Mouse (Mus musculus) thymus, adult 2 months (tissue): ENCODE measurements around the gene Fam198a. TPM values are rescaled to one million over a fixed set of nuclear protein-coding genes. Genes with fewer than 3 reads are reported as not detected.
"Not testable (repeated sequence)": the region's sequence is repeated elsewhere in the genome, so short reads cannot be mapped to it uniquely, and the experiment has no call there.

ENCODE experiments used
- DNase-seq: peaks from one replicate; pipeline ENCODE4 v3.0.0; 2021
- H3K27ac ChIP-seq: fragments of 200-500 bp; 2 replicates; pipeline ENCODE4 v1.5.1; 2012; ENCODE audit warnings: low read length, control low read depth; ENCODE audit not compliant: control insufficient read depth, insufficient read depth
- H3K27me3 ChIP-seq: fragments of 200-500 bp; 2 replicates; pipeline ENCODE4 v1.6.1; 2012; ENCODE audit warnings: mild to moderate bottlenecking, low read length, moderate library complexity, mixed read lengths; ENCODE audit not compliant: control insufficient read depth, insufficient read depth
- H3K36me3 ChIP-seq: fragments of 200-500 bp; 2 replicates; pipeline ENCODE4 v1.6.1; 2012; ENCODE audit warnings: mild to moderate bottlenecking, low read length, moderate library complexity; ENCODE audit not compliant: control insufficient read depth, insufficient read depth
- H3K4me1 ChIP-seq: fragments of 200-500 bp; replicated peaks from 2 replicates; pipeline ENCODE4 v1.6.1; 2012; ENCODE audit warnings: low read length; ENCODE audit not compliant: control insufficient read depth, insufficient read depth
- H3K4me3 ChIP-seq: fragments of 200-500 bp; 2 replicates; pipeline ENCODE4 v1.5.1; 2012; ENCODE audit warnings: mild to moderate bottlenecking, low read length, control low read depth, moderate library complexity; ENCODE audit not compliant: control insufficient read depth, insufficient read depth
- CTCF ChIP-seq: fragments of 200-500 bp; IDR thresholded peaks from 2 replicates; pipeline ENCODE4 v1.5.1; 2012; ENCODE audit warnings: mild to moderate bottlenecking, control low read depth, low read length, moderate library complexity, borderline replicate concordance; ENCODE audit not compliant: control insufficient read depth, poor library complexity, insufficient read depth; ENCODE audit errors: extremely low read depth
- POLR2A ChIP-seq: fragments of 200-500 bp; IDR thresholded peaks from 2 replicates; pipeline ENCODE4 v1.6.1; 2012; ENCODE audit warnings: mild to moderate bottlenecking, low read length, control low read depth, moderate library complexity; ENCODE audit not compliant: control insufficient read depth, poor library complexity, insufficient read depth; ENCODE audit errors: extremely low read depth
- WGBS: fragments of 180-500 bp; shearing (Covaris S2); methylation state at CpG from one replicate; pipeline ENCODE4 v1.1.7; 2018; 5-methylcytosine and 5-hydroxymethylcytosine counted together
- polyA plus RNA-seq: library from polyadenylated mRNA; depleted of rRNA; stranded (reverse); fragments of >200 nt; gene quantifications from 2 replicates; pipeline ENCODE4 v1.2.3, GENCODE M21; 2012

The Fam198a gene
- polyA plus RNA-seq, 1 experiment: 0.69 TPM

- no peak overlapping the region for H3K4me3 ChIP-seq
- no peaks in the 10 kb centered on the region for H3K36me3 ChIP-seq
- no peak overlapping the region for H3K27ac ChIP-seq
- no peaks in the 10 kb centered on the region for H3K4me1 ChIP-seq
- H3K27me3 ChIP-seq: no peaks in the 10 kb centered on the region
- 33% methylated on average over 8 of the region's 8 CpGs for WGBS
- TF ChIP-seq POLR2A: no peak
- no peak for TF ChIP-seq CTCF
- DNase-seq: peak; percentile 35
Measured at GRCm38 (mm10) chr9:122018782-122019395, 68.1 kb downstream of the Fam198a start.

DNA sequence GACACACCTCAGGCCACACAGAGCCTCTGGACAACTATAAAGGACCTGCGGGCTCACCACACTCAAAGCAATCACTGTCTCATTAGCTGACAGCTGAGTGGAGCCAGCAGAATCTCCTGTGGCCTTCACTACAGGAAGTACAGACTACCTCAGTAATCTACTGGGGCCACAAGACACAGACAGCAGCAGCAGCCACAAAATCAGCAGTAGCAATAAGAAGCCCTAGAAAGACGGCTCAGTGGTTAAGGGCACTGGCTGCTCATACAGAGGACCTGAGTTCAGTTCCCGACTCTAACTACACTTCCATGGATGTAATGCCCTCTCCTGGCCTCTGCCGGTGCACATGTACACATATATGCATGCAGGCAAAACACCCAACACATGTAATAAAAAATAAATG is 69.5 kb downstream of the Fam198a start:
- H3K4me1 ChIP-seq: no peaks in the 10 kb centered on the region
- no peak for DNase-seq
- no peak for TF ChIP-seq CTCF
- no peak for TF ChIP-seq POLR2A
- no peak overlapping the region for H3K27ac ChIP-seq
- no peak overlapping the region for H3K4me3 ChIP-seq
- no peaks in the 10 kb centered on the region for H3K36me3 ChIP-seq
- WGBS: 85% methylated on average over 4 of the region's 4 CpGs
- no peaks in the 10 kb centered on the region for H3K27me3 ChIP-seq

GRCm38 (mm10) chr9:122021171-122021570 is 70.4 kb downstream of the Fam198a start:
- not testable (repeated sequence) for H3K27me3 ChIP-seq, H3K4me3 ChIP-seq, DNase-seq, H3K27ac ChIP-seq, H3K4me1 ChIP-seq, H3K36me3 ChIP-seq
- 96% methylated on average over 4 of the region's 4 CpGs for WGBS

- no peak overlapping the region for H3K27ac ChIP-seq
- no peak overlapping the region for H3K4me3 ChIP-seq
- no peak for TF ChIP-seq CTCF
- TF ChIP-seq POLR2A: no peak
- no peak for DNase-seq
- WGBS: 93% methylated on average over 5 of the region's 5 CpGs
- no peaks in the 10 kb centered on the region for H3K36me3 ChIP-seq
- no peaks in the 10 kb centered on the region for H3K27me3 ChIP-seq
- no peaks in the 10 kb centered on the region for H3K4me1 ChIP-seq
Measured at GRCm38 (mm10) chr9:122021581-122021980, 70.8 kb downstream of the Fam198a start.

GRCm38 (mm10) chr9:122022776-122023175 is 72.0 kb downstream of the Fam198a start:
- Histone ChIP-seq H3K27me3 (no peaks in the 10 kb centered on the region), H3K4me1 (no peaks in the 10 kb centered on the region), H3K4me3 (no peak overlapping the region), H3K36me3 (no peaks in the 10 kb centered on the region), H3K27ac (no peak overlapping the region)
- 69% methylated on average over 9 of the region's 9 CpGs for WGBS
- no peak for DNase-seq
- TF ChIP-seq CTCF (no peak), POLR2A (no peak)

DNA sequence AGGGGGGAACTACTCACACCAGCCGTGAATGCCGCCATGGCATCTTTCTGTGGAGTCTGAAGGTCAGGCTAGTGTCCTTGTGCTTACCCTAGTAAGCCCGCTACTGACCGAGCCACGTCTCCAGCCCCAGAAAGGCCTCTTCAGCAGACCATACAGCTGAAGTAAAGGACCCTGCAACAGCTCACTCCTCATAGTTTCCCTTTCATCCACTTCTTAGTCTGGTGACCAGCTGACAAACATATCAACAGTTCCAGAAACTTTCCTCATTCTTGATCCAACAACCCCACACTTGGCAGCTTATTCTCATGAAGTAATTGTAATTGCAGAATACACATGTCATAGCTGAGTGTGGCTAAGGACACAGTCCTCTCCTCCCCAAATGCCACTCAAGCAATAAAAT is 73.1 kb downstream of the Fam198a start:
- H3K4me3 ChIP-seq: no peak overlapping the region
- H3K36me3 ChIP-seq: no peaks in the 10 kb centered on the region
- 96% methylated on average over 5 of the region's 5 CpGs for WGBS
- H3K27me3 ChIP-seq: no peaks in the 10 kb centered on the region
- no peak overlapping the region for H3K27ac ChIP-seq
- TF ChIP-seq CTCF (no peak), POLR2A (no peak)
- H3K4me1 ChIP-seq: no peaks in the 10 kb centered on the region
- no peak for DNase-seq

DNA sequence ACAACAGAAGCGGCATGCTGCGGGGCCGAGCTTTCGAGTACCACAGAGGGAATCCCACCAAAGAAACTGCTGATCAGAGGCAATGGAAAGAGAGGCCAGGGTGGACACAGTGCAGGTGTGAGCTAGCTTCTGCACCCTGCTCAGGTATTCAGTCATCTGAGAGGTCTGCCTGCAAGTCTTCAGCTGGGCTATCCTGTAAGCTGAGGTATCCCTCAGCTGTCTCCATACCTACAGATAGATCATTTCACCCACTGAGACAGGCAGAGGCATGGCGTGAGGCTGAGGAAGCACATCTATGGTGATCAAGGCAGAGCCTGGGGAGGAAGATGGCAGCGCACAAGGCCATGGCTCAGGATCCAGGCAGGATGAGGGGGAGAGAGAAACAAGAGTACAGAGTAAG is 73.6 kb downstream of the Fam198a start:
- no peak for DNase-seq
- Histone ChIP-seq H3K4me1 (no peaks in the 10 kb centered on the region), H3K36me3 (no peaks in the 10 kb centered on the region), H3K27me3 (no peaks in the 10 kb centered on the region), H3K27ac (no peak overlapping the region), H3K4me3 (no peak overlapping the region)
- 96% methylated on average over 6 of the region's 6 CpGs for WGBS
- no peak for TF ChIP-seq CTCF
- no peak for TF ChIP-seq POLR2A
